Mouse (Mus musculus) adrenal gland, postnatal 10 days (tissue): Measurements from ENCODE around the gene Cxcl15. TPM values are rescaled to one million over a fixed set of nuclear protein-coding genes. Genes with fewer than 3 reads are reported as not detected.

Experiments
- DNase-seq: peaks from one replicate; pipeline ENCODE4 v3.0.0; 2021; ENCODE audit warnings: mixed read lengths
- long read RNA-seq, 2 experiments: library from polyadenylated mRNA; stranded (forward); transcript quantifications; one replicate each; pipeline ENCODE4 v2.0.0; 2021
- total RNA-seq, 2 experiments: library from RNA; stranded (reverse); gene quantifications; 2 replicates each; pipeline ENCODE4 v1.2.3; 2021

Gene Cxcl15
- total RNA-seq = not detected
- long read RNA-seq, experiment 1 = 0 reads
- long read RNA-seq, experiment 2 = 0 reads

DNA sequence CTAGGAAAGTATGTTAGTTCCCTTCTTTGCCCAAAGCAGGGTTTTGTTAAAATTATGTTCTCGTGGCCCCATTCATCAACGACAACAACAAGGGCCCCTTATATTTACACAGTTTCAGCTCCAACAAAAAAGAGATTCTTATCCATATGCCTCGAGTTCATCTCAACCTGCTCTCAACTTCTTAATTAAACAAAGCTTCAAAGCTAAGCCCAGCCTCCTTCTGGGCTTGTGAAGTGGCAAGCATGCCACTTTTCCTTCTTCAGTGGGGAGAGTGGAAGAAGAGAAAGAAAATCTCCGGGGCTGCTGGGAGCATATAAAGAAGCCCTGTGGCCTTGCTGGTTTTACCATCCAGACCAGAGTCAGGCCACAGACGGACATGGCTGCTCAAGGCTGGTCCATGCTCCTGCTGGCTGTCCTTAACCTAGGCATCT, at the start of gene Cxcl15:
Gene Cxcl15 (plus strand): TSS at position 340 of the 431 bp plus-strand sequence.
- no peak for DNase-seq

DNA sequence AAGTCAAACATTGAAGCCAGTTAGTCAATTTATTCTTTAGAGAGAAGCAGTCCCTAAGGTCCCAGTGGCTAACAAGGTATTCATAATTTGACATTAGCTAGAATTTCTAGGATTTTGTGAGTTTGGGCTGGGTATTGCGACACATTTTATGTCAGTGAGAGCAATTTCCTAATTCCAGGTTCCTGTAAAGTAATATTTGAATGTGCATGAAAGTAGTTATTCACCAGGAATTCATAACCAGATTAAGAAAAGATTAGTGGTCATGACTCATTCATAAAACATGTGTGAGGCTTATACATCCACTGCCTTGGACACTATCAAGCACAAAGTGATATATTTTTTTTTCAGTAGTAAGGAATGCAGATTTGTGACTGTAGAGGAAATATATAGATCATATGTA, 40.4 kb upstream of the Cxcl15 start:
- no peak for DNase-seq

DNA sequence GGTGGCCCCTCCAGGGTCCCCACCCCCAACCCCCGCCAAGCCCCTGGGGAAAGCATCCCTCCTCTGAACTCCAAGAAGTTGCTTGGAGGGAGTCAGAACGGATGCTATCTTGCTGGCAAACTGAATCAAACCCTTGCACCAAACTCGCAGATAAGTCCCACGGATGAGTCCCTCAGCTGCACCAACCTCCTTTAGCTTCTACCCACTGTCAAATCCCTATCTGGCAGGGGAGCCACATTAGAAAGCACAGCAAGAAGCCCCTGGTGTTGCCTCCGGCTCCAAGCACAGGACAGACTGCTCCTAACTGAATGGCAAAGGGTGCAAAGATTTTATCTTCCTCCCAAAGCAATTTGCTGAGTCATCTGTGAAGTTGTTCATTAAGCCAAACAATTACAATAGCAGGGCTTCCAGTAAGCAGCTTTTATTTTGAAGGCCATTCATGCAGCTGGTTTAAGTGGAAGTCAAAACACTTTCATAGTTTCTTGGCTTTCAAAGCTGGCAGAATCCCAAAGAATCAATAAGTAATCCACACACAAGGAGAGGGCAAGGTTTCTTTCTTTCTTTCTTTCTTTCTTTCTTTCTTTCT, 36.2 kb upstream of the Cxcl15 start:
- DNase-seq = no peak

DNA sequence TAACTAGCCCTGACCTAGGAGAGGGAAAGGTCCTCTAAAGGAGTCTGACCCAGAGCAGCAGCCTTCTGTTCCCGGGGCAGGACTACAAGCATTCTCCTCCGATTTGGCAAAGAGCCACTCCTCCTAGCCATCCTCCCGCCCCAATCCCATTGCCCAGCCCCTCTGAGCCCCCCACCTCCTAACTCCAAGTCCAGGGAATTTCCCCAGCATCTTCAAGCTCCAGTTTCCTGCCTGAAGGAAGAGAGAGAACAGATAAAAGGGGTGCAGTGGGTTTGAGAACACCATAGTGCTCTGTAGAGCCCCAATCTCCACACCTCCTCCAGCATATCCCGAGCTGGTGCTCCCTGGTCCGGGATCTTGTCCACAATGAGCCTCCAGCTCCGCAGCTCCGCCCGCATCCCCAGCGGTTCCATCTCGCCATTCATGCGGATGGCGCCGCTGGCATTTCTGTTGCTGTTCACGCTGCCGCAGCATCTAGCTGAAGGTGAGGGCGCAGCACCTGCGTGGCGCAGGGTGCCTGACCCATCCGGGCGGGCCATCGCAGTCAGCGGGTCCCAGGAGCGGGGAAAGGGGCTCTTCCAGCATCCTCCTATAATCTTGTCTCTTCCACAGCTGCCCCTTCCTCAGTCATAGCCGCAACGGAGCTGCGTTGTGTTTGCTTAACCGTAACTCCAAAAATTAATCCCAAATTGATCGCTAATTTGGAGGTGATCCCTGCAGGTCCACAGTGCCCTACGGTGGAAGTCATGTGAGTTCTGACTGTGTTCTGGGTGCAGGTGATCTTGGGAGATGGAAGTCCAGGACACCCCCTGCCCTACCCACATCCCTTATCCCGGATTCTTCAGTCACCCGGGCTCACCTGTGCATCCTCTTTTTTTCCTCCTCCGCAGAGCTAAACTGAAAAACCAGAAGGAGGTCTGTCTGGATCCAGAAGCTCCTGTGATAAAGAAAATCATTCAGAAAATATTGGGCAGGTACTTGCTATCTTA, 35.0 kb upstream of the Cxcl15 start, which contains the start of gene Cxcl5:
Gene Cxcl5 (plus strand): TSS at position 284 of the 989 bp plus-strand sequence.
- no peak for DNase-seq

DNA sequence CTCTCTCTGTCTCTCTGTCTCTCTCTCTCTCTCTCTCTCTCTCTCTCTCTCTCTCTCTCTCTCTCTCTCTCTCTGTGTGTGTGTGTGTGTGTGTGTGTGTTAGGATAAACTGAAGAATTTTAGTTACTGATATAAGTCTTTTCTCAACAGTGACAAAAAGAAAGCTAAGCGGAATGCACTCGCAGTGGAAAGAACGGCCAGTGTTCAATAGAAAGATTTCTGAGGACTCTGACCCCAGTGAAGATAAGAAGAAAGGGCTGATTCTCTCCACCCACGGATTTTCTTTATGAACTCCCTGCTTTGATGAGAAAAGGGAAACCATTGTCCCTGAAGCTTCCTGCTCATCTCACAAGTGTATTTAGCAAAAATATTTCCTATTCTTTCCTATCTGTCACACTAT, 34.0 kb upstream of the Cxcl15 start:
- DNase-seq = no peak

DNA sequence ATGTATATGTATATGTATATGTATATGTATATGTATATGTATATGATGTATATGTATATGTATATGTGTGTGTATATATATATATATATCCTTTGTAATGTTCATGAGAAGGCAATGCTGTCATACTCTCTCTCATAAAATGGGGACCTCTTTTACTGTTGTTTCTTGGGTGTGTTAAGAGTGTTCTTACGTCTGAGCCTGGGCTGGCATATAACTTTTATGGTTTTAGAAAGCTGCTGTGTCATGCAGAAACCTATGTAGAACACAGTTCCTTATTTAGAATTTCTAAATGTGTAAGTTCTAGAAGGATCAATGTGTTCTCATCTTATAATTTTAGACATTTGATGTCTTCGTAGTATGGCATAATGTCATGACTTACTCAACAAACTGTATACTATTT, 33.5 kb upstream of the Cxcl15 start:
- no peak for DNase-seq

DNA sequence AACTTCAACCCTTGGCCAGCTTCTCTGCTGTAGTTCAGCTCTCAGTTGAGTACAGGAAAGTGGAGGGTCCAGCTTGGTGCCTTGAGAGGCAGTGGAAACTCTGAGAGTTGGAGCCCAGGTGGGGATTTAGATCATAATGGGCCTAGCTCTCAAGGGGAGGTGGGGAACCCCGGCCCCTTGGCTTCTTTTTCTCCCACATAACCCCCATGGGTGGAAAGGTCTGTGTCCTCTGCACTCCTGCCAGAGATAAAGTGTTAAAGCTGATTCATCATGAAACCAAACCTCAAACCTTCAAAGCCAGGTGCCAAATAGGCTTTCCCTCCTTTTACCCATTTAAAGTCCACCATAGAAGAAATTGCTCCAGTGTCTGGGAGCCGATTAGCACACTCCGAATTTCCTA, 32.5 kb upstream of the Cxcl15 start:
- no peak for DNase-seq

DNA sequence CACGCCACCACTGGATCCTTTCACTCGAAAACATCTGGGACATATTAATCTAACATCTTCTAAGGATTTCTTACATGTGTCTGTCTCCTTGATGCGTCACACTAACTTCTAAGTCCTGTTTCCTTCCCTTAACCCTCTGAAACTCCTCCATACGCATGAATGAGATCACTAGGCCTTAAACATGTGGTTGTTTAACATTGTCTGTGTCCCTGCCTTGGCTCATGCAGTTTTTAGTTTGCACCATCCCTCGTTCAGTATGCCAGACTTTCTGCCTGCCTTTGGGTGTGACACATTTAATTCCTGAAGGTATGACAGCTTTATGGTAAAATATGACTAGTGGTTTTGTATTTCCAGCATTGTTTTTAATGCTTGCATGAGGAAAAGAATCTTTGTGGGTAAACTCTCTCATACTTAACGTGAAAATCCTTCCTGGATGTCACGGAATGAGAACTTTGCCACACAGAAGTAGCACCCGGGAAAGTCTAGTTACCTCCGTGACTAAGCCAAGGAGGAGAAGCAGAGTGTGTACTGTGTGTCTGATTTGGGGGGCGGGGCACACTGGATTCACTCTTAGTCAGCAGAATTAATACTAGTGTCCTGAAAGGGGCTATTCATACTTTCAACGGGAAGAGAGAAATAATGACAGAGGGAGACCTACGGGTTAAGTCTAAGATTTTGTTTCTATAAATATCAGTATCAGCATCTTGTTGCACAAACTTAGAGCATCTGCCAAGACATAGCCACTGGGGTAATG, 30.2 kb upstream of the Cxcl15 start:
- no peak for DNase-seq

DNA sequence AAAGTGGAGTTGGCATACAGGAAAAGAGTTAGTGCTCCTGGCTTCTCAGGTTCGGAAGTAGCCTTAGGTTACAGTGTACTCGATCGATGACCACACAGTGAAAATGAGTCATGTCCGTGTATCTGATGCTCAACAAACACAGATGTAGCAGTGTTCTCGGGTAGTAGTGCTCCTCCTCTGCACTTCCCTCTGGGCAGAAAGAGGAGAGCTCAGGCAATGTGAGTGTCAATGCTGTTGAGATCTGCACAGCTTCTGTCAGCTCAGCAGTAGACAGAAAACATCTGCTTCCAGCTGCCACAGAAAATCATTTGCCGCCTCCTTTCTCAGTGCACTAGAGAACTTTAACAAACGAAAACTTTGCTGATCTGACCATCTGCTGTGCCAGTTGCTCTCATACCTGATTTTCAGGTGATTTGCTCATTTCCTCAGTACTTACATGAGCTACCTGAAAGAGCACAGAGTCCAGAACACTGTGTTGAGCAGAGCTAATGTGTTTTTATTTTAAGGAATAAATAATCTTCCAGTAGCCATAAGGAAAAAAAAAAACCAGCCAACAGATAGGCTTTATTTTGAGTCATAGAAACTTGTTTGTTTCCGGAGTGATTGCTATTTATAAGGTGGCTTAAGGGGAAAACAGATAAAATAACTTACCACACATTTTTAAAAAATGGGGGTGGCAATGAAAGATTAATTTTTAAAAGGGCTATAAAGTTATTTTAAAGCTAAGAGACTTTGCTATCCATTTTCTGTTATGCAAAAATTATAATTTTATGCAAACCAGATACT, 28.3 kb upstream of the Cxcl15 start:
- no peak for DNase-seq

DNA sequence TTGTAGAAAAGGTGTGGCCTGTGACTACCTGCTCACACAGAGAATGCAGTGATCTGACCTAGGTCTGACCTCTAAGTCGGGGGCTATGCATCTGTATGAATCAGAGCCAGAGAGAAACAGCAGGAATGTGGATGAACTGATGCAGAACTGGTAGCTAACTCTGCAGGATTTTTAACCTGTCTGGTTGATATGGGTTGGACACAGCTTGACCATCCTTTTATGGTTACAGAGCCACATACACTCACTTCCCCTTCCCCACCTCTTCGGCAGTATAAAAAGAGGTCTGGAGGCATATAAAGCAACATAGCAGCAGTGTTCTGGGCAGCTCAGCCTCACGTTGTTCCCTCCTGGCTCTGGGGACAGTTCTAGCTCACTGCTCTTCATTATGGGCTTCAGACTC, 26.1 kb upstream of the Cxcl15 start, which contains the start of gene Ppbp:
Gene Ppbp (plus strand): TSS at position 301 of the 400 bp plus-strand sequence.
- no peak for DNase-seq

DNA sequence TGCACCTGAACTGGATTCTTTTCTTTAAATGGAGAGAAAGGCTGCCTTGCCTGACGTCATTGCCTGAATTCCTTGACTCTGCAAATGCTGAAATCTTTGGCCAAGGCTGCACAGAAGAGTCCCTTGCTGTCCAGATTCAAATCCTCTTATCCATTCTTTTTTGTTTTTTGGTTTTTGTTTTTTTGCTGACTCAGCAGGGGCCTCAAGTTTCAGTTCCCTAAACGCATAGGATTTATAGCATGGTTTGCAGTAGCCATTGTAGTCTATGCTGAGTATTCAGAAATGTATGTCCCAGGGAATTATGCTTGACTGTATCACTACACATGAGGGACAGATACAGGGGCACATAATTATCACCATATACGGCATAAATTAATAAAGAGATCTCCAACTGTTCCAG, 23.0 kb upstream of the Cxcl15 start:
- no peak for DNase-seq

DNA sequence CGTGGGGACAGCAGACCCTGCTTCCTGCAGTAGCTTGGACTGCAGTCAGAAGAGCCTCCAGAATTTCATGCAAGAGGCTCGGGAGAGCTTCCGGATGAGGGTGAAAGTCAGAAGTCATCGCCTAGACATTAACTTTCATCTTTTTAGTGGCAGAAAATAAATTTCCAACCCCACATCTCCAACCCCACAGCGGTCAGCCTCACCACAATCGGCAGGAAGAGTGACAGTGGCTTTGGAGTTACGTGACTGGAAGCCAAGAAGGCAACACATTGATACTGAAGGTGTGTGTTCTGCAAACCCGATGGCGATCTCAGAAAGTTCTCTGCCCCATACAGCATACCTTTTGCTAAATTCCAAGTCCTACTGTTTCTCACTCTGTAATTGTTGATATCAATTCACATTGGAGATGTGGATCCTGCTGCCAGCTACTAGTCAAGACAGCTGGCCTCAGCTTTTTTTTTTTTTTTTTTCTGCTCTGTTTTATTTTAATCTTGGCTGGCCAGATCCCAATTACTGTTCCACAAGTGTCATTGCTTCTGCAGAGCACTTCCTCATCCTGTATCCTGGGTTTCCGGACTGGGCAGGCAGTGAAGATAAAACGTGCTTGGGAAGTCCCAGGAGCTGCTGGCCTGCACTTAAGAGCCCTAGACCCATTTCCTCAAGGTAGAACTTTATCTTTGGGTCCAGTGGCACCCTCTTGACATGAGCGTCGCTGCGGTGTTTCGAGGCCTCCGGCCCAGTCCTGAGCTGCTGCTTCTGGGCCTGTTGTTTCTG, 22.3 kb upstream of the Cxcl15 start, which contains the start of gene Pf4:
Gene Pf4 (plus strand): TSS at position 556 of the 774 bp plus-strand sequence.
- DNase-seq = peak; percentile 28

DNA sequence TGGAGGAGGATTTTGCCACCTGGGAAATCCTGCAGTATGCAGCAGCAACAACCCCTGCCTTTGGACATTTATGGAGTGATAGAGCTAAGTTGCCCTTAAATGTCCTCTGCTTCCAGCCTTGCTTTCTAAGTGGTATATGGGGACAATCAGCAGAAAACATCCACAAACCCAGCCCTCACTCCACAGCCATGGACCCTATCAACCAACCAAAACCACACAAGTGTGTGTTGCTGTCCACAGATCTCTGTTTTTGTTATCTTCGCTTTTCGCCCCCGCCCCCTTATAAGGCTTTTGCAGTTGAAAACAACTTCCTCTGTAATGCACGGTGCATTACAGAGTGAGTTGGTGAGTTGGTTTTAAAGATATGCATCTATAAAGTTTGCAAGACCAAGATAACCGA, 18.8 kb upstream of the Cxcl15 start:
- DNase-seq = no peak

DNA sequence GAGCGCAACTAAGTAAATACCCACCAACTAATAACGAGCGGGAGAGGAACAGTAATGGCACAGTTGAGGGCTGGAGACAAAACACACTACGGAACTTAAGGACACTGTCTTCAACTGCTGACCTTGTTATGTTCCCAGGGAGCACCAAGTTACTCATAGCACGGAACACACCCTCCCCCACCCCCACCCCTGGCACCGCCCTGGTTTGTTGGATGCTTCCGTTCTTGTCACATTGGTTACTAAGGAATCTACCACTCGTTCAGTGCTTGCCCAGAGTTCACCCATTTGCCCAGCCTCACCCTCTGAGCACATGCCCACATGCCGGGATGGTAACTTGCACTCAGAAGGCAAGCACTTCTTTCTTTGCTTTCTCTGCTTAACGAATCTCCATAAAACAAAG, 16.7 kb upstream of the Cxcl15 start:
- DNase-seq = no peak

DNA sequence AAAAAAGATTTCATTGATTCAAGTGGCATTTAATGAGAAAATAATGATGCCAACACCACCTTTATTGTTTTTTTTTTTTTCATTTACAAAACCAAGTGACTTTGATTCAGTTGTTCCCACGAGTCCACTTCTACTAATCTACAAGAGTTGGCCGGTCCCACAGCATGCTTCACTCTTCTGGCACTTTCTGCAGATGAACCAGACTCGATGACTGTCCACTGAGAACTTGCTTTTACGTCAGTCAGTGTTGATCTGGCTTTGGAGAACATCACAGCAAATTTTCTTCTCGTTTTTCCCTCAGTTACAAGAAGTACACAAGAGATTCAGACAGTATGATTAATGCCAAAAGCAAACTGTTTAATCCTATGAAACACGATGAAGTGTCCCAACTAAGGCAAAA, 15.5 kb upstream of the Cxcl15 start:
- DNase-seq = no peak

DNA sequence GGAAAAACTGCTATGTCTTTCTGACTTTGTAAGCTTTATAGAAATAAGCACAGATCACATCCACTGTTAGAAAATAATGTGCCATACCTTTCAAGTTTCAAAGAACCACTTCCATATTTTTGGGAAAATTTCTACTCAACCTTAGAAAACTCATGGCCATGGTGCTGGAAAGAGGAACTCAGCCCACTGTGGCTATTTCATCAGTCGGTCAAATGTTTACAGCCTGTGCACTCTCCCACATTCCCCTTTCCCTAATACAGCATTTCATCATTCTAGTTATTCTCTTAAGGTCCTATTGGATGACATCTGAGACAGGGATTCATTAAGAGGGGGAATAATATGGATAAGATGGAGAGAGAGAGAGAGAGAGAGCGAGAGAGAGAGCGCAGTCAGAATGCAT, 10.6 kb upstream of the Cxcl15 start:
- DNase-seq = no peak

DNA sequence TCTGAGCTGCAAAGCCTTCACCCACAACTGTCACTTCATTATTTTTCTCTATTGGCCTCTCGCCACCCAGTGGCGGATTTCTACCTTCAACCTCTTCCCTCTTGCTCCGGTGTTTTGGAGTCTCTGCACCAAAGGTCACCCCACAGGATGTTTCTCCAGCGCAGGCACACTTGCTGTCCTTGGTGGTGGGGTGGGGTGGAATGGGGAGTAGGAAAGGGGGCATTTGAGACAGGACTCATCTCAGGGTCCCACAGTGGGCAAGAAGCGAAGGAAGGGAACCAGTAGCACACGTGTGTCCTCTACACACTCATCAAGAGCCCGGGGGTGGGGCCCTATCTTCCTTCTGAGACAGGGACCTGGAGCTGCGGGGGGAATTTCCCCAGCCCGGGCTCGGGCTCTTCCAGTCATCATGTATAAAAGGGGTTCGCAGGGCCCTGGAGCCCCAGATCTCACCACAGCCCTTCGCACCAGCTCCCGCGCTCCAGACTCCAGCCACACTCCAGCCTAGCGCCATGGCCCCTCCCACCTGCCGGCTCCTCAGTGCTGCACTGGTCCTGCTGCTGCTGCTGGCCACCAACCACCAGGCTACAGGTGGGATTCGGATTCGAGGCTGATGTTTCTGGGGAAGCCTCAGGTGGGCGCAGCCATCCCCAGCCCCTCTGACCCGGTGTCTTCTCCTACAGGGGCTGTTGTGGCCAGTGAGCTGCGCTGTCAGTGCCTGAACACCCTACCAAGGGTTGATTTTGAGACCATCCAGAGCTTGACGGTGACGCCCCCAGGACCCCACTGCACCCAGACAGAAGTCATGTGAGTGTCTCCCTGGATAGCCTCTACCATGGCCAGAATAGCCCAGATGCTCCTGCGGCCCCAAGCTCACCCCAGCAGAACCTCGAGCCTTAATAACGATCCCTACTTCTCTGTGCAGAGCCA, 8.4 kb upstream of the Cxcl15 start, which contains the start of gene Cxcl3:
Gene Cxcl3 (plus strand): TSS at position 445 of the 930 bp plus-strand sequence.
- DNase-seq = peak; percentile 40

DNA sequence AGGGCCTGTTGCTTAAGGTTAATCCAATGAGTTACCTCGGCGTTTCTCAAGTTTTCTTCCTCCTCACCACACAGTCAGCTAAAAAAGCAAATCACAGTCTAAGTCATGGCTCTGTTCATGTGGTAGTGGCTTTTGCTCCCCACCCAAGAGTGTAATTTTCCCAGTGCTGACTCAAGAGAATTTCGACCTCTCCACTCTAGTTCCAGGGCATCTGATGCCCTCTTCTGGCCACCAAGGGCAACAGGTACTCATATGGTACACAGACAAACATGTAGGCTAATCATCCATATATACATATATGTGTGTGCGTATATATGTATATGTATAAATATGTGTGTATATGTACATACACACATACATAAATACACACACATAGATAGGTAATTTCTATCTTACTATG, 6.2 kb upstream of the Cxcl15 start:
- no peak for DNase-seq

DNA sequence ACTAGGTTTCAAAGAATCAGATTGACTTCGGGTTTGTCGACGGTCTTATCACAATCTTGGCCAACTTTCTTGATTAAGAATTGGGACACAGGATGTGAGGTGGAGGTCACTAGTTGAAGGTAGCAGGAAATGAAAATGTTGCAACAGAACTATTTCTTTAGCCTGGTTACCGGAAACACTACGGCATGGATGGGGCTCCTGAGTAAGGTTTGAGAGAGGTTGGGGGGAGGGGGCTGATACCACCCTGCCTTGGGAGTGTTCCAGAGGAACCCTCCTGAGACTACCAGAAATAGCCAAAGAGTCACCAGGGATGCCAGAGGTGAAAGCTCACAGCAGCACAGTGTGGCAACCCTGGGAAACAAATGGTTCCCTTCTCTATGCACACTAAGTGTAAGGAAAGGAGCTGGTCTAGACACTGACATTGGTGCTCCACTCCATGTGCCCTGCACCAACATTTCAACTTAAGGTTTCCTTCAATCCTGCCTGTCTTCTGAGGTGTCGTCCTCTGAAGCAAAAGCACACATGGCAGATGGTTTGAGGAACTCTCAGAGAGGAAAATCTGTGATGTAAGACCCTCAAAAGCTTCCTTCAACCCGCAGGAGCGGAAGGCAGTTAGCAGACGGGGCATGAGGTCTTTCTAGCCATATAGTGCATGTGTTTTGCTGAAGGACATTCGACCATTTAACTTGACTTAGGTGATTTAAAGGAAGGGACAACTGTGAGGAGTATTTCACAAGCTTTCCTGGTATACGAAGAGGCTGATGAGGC, 4.8 kb upstream of the Cxcl15 start:
- DNase-seq = peak; percentile 50
